Mouse (Mus musculus): Measurements from ENCODE around the gene Nr5a2. TPM values are rescaled to one million over a fixed set of nuclear protein-coding genes. Genes with fewer than 3 reads are reported as not detected.

The Nr5a2 gene
- not detected for total RNA-seq (2021)

DNA sequence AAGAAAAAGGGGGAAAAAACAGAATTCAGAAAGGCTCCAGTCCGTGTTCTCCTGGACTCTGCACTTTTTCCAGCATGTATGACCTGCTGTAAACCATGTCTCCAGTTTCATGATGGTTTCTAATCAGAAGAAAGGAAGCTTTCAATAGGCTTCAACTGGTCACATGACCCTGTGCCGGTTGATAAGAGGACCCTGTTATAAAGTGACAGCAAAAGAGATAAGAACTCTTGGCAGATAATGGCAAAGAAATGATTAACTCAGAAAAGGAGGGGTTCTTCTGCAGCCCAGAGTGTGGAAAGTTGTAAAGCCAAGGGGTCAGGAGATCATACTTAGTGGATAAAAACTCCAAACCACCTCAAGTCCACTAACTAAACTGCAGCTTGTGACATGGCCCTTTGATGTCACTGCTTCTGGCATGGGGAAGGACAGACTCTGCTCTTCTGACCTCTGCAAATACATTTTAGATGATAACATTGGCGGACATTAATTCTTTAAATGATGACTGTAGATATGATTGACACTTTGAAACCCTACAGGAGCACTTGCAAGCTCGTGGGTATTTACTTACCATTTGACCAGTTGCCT, at the start of gene Nr5a2:
TSS of gene Nr5a2 (minus strand) at position 21 of the 585 bp plus-strand sequence.
- DNase-seq: no peak

GRCm38 (mm10) chr1:137008726-137009239, 48.5 kb upstream of the Nr5a2 start:
- DNase-seq: no peak

- DNase-seq: no peak
Observed at GRCm38 (mm10) chr1:137003816-137004215, 43.6 kb upstream of the Nr5a2 start.

DNA sequence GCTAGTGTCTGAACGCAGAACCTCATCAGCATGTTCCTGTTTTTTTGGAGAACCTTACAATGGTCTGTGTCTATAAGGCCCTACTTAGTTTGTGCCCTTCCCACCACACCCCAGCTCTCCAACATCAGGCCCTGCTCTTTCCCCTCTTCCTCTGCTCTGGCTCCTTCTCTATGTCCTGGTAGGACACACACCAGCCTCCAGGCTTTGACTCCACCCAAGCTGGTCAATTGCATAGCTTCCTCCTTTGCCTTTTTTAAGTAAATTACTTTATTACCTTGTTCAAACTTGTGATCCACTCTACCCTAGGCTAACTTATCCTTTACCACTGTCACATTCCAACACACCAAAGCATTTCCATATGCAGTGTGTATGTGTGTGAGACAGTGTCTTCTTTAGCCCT, 42.9 kb upstream of the Nr5a2 start:
- DNase-seq: no peak

GRCm38 (mm10) chr1:136991762-136992352, 31.6 kb upstream of the Nr5a2 start:
- DNase-seq: no peak

DNA sequence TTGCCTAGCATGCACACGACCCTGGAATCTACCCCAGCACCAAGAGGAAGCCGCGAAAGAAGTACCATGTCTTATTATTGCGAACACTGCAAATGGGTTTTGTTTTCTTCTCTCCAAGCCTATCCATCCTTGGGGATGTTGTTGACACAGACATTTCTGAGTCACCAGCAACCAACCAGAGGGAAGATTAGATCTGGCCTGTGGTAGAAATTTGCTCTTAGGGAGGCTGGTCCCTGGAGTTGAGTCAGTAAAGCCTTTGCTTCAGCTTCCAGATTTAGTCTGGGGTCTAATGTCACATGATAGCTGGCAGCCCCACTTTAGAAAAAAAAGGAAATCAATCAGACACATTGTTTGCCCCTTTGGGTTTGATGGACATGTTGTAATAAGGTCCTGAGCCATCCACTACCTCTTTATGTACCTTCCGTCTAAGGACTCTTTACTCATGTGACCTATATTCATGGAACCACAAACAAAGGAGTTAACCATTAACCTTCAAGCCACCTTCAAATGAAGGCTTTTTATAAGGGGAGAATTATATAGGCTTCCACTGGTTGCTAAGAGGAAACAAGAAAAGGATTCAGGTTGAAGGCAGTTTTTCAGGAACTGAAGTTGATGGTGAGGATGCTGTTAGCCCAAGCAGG, 20.1 kb upstream of the Nr5a2 start:
- DNase-seq: no peak

DNA sequence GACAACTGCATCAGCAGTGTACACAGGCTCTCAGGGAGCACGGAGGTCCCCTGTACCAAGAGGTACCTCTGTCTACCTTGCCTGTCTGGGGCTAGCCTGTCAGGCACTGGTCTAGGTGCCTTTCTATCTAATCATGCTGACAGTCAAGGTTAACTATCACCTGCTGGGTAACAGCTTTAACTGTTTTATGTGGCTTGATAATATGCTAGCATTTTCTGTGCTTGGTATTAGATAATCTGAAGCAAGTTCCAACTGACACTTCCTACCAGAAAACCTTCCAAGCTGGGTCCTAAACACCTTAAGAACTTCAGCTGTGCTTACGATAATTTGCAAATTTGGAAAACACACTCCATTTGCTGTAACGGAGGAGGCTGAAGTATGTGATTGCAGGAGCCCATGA, 17.6 kb upstream of the Nr5a2 start:
- DNase-seq: no peak

- no peak for DNase-seq
Observed at GRCm38 (mm10) chr1:136974040-136974439, 13.8 kb upstream of the Nr5a2 start.

DNA sequence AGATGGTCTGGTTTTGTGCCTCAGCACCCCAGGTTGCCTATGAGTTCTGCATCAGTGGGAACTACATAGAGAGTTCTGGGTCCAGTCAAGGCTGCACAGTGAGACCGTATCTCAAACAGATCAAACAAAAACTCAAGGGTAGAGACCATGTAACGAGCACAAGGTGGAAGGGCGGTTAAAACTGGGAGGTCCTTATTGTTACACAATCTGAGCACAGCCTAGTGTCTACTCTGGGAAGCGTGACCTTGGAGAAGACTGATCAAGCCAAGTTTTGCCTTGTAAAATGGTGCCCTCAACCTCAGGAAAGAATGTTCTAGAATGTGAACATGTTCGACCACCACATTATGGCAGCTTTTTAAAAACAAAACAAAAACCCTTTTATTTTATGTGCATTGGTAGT, 12.8 kb upstream of the Nr5a2 start:
- DNase-seq: no peak

DNA sequence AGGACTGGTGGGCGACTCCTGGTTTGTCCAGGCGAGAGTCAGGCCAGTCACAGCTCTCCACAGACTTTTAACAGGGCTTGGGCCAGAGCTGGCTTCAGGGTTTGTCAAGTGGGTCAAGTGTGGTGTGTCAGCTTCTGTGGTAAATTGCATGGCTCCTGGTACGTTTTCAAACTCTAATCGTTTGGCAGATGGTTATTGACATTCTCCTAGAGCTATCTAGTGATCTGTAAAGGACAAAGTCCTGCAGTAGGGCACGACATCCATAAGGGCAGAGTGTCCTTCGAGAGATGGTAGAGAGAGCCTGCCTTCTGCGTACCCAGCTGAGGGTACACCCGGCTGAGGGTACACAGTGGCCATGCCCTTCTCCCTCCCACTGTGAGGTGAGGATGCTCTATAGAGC, 10.7 kb upstream of the Nr5a2 start:
- no peak for DNase-seq

- no peak for DNase-seq
Observed at GRCm38 (mm10) chr1:136966728-136967386, 6.6 kb upstream of the Nr5a2 start.

DNA sequence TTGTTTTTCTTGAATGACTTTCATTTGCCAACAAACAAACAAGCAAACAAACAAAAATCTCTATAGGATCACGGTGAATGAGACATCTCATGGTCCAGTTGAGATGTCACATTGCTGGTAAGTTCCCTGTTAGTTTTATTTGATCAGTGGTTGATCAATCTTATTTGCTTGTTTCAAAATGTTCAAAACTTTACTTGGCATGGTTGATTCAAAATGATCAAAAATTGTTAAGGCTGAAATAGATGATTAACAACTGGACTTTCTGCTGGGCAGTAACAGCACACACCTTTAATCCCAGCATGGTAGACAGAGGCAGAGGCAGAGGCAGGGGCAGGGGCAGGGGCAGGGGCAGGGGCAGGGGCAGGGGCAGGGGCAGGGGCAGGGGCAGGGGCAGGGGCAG, 757 bp downstream of the Nr5a2 start:
- no peak for DNase-seq

DNA sequence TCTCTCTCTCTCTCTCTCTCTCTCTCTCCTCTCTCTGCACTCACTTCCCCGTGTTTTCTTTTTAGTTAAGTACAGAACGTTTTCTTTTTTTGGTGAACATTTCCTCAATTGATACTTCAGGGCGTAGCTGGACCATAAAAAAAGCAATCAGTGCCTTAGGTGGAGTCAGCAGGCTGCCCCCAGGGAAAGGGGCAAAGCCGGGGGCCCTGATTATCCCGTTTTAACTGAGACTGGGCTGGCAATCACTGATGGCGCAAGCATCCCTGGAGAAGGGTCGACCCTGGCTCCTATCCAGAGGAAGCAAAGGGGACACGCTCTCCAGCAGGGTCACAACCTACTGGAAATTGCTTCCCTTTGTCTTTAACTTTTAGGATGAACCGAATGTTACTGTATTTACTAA, 1.6 kb downstream of the Nr5a2 start:
- DNase-seq: no peak

- DNase-seq: no peak
Observed at GRCm38 (mm10) chr1:136958185-136958584, 2.1 kb downstream of the Nr5a2 start.

DNA sequence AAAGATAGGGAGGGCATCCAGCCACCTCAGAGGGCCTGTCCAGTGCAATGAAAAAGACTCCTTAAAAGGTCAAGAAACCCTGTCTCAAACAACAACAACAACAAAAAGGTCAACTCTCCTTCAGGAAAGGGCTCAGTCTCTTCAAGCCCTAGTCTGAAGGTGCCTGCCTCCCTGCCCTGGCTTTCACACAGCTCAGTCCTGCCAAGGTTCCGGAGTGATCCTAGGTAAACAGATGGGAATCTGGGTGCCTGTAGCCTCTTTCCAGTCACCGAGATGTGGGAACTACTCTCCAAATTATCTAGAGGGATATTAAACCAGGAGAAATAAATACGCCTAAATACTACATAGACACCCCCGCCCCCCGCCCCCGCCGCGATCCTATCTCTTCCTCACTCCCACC, 2.6 kb downstream of the Nr5a2 start:
- no peak for DNase-seq

DNA sequence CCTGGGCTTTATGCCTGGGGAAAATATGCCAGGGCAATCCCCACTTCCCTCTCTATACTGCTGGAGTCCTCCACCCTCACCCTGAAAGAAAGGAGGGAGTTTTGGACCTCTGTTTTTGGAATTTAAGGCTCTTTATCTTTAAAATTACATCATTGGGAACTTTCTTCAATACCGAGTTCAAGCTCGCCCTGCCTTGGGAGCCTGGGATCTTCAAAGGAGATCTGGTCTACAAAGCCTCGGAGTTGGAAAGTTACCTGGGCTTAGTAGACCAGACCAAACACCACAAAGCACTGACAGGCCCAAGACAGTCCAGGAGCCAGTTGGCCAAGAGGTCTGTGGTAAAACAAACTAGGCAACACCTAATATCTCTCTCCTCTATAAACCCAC, 6.1 kb downstream of the Nr5a2 start:
- no peak for DNase-seq

GRCm38 (mm10) chr1:136953444-136954107, 6.7 kb downstream of the Nr5a2 start:
- no peak for DNase-seq

- DNase-seq: no peak
Observed at GRCm38 (mm10) chr1:136952609-136953311, 7.5 kb downstream of the Nr5a2 start.

GRCm38 (mm10) chr1:136951946-136952531, 8.2 kb downstream of the Nr5a2 start:
- no peak for DNase-seq

GRCm38 (mm10) chr1:136951155-136951650, 9.0 kb downstream of the Nr5a2 start:
- no peak for DNase-seq

DNA sequence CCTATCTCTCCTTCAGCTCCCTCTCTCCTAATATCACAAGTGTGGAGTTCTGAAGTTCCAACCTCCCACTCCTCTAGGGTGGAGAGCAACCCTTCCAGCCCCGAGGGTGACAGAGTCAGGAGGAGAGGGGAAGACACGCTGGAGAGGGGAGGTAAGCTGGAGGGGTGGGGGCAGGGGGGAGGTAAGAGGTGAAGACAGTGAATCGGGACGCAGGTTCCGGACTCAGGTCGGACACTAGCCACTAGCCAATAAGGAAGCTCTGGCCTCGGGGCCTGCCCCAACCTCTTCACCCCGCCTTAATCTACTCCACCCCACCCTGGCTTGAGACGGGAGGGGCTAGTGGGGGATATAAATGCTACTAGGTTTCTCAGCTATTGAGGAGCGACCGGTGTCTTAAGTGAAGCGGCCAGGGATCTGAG, 10.9 kb downstream of the Nr5a2 start:
- DNase-seq: no peak

Data from layer of hippocampus, postnatal 36 days (tissue).